Comparison of ENCODE assay signal across 26 mouse cellular contexts in the genomic region with DNA sequence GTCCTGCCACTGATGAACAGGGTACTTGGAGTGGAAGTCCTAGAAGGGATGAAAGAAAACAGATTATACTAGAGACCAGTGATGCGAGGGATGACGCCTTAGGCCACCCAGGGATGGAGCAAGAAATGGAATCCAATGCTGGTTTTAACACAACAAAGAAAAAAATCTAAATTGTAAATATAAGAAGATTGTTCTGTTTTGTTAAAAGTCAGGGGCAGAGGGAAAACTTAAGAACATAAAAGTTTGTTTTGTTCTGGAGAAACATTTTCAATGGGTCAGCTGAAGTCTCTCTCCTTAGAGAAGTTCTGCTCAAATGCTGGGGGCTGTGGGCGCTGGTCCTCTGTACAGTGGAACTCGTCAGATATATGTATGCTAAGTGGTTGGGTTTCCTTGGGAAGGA. TPM values are rescaled to one million over a fixed set of nuclear protein-coding genes. Genes with fewer than 3 reads are reported as not detected.
DNase-seq lines count a peak whose midpoint lies in the region; ATAC-seq lines count a peak whose summit lies in the region.
"Had no signal": no experiment of that assay in that cellular context is flagged by ENCODE, and none has a peak within 500 bp of the region (broad histone marks: within the 10 kb centered on the region; RNA-seq: fewer than 3 reads in every experiment).

No protein-coding gene starts in this region.

- peaks cover 62% of the 10 kb centered on the region for H3K4me1 ChIP-seq in hindbrain, embryonic 13.5 days (replicated peaks)

- no peaks in the 10 kb centered on the region for H3K9me3 ChIP-seq in hindbrain, embryonic 13.5 days
- H3K9me3 ChIP-seq: embryonic facial prominence, embryonic 10.5 days; embryonic facial prominence, embryonic 12.5 days; forebrain, embryonic 13.5 days; forebrain, embryonic 15.5 days; G1E had no signal

- no peak overlapping the region for H3K9ac ChIP-seq in hindbrain, embryonic 13.5 days
- H3K9ac ChIP-seq: embryonic facial prominence, embryonic 12.5 days; forebrain, embryonic 13.5 days; forebrain, embryonic 15.5 days; forebrain, postnatal 0 days had no signal

- no peaks in the 10 kb centered on the region for H3K27me3 ChIP-seq in hindbrain, embryonic 13.5 days
- H3K27me3 ChIP-seq: CH12.LX; embryonic facial prominence, embryonic 12.5 days; forebrain, embryonic 13.5 days; forebrain, embryonic 15.5 days; Patski had no signal

- peaks cover 19% of the 10 kb centered on the region for H3K36me3 ChIP-seq in hindbrain, embryonic 13.5 days
- H3K36me3 ChIP-seq: forebrain, embryonic 15.5 days had no signal

- ATAC-seq in hindbrain, embryonic 13.5 days (ENCODE audit: low FRiP score), result no peak
- ATAC-seq: activated CD4-positive, CD25-positive, alpha-beta regulatory T cell, adult 4 months; CD4-positive, CD25-positive, alpha-beta regulatory T cell, adult 4 months; forebrain, embryonic 13.5 days; forebrain, embryonic 15.5 days; forebrain, postnatal 0 days; Patski had no signal

- DNase-seq in heart, adult 11 months, result peak; percentile 56
- no peak for DNase-seq in heart, adult 9 months (ENCODE audit: low spot score in 2 of 2)
- DNase-seq in ES-CJ7 (ENCODE audit: low read depth, low spot score) (peak; percentile 80), R1 (ENCODE audit: low read depth, low spot score) (peak; percentile 73)
- no peak for DNase-seq in heart, adult 8-10 months (ENCODE audit: low spot score)
- DNase-seq in heart, adult 18-20 months, result no peak
- DNase-seq: adrenal gland, adult 8-10 months; adrenal gland, postnatal 14 days; adrenal gland, postnatal 36 days; B cell, adult 2 months; cerebellum, adult 11-12 months; cerebellum, adult 2 months; cerebellum, adult 9-10 months; cerebellum, postnatal 10 days; cerebellum, postnatal 25 days; forebrain, postnatal 0 days had no signal

- H3K4me3 ChIP-seq in hindbrain, embryonic 13.5 days, result no peak overlapping the region
- H3K4me3 ChIP-seq: embryonic facial prominence, embryonic 10.5 days; embryonic facial prominence, embryonic 12.5 days; forebrain, embryonic 13.5 days; forebrain, embryonic 15.5 days had no signal

- 91% methylated on average over 4 of the region's 4 CpGs for WGBS in hindbrain, embryonic 13.5 days

- no peak overlapping the region for H3K4me2 ChIP-seq in hindbrain, embryonic 13.5 days
- H3K4me2 ChIP-seq: embryonic facial prominence, embryonic 12.5 days; forebrain, embryonic 13.5 days; forebrain, embryonic 15.5 days had no signal

- H3K27ac ChIP-seq in hindbrain, embryonic 13.5 days, result no peak overlapping the region
- H3K27ac ChIP-seq: embryonic facial prominence, embryonic 10.5 days; embryonic facial prominence, embryonic 12.5 days; forebrain, embryonic 13.5 days; forebrain, embryonic 15.5 days had no signal

RNA-seq across cellular contexts. Expression of gene Prep, which starts 5.3 kb away (rescaled TPM):
- polyA plus RNA-seq in hindbrain, embryonic 13.5 days (2015; fragmentation: Nextera tagmentation; extraction: Ambion mirVana), result 24.8 and 25.2 TPM in 2 replicates
- total RNA-seq in heart, adult 8-10 months (2022), result 10 to 100 TPM; 11.9 to 14.3 (median 13.3) TPM
- 10 to 100 TPM; 12.3 to 12.5 TPM for total RNA-seq in heart, adult 18-20 months (2021)

Comparison
In these comparisons a context has a peak if more than half of its experiments do, and no peak if none do; other contexts are left out.
1. DNase-seq: peak in heart, adult 11 months (single experiment), ES-CJ7 (single experiment) and R1 (single experiment); none in heart, adult 9 months (0 of 2), heart, adult 8-10 months (single experiment) and heart, adult 18-20 months (0 of 2).